Mouse (Mus musculus): ENCODE measurements around the gene March6.

March6 gene

DNA sequence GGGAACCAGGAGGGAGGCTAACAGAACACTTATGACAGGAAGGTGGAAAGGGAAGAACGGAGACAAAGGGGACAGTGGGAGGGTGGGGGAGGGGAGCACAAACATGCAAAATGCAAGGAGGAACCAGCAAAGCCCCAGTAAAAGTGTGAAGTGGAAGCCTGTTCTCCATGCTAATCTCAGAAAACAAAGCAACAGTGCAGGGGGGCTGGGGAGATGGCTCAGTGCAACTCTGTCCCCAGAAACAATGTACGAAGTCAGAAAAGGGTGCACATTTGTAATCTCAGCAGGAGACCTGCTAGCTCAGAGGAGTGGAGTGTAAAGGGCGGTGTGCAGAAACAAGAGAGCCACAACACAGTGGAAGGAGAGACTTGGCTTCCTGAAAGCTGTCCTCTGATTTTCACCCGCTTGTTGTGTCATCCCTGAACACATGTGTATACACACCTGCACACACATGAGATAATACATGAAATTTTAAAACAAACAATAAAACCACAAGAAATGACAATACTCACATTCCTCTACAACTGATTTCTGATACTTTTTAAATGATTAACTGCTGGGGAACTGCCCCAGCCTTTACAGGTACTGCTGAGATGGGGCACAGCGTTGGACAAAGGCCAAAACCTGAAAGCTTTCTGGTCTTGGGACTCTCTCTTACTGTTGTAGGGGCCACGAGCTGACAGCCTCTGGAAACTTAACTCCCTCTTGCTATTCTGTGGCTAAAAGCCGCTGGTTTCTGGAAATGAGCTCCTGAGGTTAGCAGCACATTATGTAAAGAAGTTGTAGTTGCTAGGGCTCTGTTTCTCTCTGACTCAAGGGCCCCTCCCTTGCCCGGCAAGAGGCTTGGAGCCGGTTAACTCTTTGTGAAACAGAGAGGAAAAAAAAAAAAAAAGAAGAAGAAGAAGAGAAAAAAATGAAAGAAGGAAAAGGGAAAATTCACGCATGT is 11.4 kb upstream of the March6 start:
- no peak for DNase-seq (ENCODE audit: low read depth, low spot score)

DNA sequence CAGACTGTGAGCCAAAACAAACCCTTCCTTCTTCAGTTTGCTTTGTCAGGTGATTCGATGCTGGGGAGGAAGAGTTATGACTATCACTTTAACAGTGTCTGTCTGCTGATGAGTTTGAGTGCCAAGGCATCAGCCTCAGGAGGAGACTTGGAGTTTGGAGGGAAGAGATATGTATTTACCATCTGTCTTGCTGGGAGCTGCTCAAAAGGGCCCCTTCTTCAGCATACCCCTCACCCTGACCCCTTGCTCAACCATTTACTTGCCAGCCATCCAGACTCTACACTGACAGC is 9.6 kb upstream of the March6 start:
- no peak for DNase-seq (ENCODE audit: low read depth, low spot score)

DNA sequence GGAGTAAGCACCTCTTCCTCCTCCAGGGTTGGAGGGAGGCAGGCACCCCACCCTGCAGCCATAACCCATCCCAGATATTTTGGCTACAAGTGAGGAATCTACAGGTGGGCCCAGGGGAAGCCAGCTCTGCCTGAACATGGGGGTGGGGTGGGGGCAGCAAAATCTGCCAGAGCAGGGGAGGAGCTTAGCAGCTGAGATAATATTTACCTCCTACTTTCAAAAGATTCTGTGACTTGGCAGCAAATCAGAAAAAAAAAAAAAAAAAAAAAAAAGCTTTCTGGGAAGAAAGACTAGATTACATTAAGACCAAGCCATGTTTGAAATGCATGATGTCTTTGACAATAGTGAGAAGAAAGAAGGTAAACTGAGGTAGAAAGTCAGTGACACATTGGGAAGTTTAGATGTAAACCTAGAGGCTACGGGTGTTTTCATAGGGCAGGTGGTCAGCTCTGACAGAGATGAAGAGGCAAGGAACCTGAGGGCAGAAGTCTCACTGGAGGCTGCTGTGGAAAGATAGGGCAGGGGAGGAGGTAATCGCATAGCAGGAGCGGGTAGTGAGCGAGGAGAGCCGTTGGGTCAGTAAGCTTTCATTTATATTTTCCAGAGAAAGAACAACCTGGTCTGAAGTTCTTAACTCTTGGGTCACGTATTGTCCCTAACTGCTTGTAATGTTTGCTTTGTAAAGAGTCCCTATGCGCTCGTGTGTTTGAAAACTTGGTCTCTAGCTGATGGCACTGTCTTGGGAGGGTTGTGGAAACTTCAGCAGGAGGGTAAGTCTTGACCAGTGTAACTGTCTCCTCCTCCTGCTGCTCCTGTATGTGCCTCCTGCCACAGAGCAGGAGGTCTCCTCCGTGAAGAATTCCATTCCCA is 9.0 kb upstream of the March6 start:
- no peak for DNase-seq (ENCODE audit: low read depth, low spot score)

DNA sequence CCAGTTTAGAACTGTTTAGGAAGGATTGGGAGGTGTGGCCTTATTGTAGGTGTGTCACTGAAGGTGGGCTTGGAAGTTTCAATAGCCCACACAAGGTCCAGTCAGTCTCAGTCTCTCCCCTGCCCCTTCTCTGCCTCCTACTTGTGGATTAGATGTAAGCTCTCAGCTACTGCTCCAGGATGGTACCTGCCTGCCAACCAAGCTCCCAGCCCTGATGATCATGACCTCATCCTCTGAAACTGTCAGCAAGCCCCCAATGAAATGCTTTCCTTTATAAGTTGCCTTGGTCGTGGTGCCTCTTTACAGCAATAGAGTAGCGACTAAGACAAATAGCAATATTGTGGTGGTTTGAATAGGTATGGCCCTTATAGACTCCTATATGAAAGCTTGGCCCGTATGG is 7.5 kb upstream of the March6 start:
- no peak for DNase-seq (ENCODE audit: low read depth, low spot score)

DNA sequence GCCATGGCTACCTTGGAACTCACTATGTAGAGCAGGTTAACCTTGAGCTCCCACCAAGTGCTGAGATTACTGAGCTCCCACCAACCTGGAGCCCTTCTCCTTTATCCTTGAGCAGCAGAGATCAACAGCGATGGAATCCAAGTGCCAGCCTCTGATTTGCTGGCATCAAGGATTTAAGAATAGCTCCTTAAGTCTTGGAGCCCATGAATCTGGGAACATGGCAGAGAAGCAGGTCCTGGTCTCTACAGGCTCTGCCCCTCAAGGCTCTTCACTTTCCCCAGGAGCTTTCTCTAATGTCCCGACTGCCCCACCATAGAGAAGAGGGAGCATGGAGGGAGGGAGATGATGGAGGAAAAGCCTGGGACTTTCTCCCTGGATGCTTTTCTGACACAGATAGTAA is 6.9 kb upstream of the March6 start:
- DNase-seq (ENCODE audit: low read depth, low spot score) = no peak

DNA sequence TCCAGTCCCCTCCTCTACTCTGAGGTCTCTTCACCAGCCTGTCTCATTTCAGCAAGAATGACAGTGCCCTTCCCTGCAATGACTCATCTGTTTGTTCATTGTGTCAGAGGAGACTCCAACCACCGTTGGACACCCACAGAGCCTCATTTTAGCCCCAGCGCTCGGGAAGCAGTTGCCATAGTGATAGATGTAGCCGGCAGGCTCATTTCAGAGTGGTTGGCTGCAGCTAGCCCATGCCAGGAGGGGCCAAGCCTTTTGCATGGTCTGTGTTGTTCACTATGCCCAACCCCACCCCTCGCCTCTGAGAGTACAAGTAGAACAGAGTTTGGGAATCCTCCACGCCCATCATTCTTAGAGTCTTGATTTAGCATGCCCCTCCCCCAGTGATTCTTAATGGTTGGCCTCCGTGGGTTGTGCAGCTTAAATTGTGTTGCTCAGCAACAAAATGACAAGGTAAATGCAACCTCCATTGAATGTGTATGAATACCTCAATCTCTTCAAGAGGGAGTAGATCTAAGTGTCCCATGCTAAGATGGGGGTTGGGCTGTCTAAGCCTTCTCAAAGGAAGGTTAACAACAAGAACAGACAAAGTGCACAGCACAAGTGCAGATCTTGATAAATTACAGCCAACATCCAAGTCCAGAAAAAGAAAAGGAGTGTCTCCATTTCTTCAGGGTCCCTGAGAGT is 5.3 kb upstream of the March6 start:
- DNase-seq (ENCODE audit: low read depth, low spot score) = peak; percentile 77

DNA sequence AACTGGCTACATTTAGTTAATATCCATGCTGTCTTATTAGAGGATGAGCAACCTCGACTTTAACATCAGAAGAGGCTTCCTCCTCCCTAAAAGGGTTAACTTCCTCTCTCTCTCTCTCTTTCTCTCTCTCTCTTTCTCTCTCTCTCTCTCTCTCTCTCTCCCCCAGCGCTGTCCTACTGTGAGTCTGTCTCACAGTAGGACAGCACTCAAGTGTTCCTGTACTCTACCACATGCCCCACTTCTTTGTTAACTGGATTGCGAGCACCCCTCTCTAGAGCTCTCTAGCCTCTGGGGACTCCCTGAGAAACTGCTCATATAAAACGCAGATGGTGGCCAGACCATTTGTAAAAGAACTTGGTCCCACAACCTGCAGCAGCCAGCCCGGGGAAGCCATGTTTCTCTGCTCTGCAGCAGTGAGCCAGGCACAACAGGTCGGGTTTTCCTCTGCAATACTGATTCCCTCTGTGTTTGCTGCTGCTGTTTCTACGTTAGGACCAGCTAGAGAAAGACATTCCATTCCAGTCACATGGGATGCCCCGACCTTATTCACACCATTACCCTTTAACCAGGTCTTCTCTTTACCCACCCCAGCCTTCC is 4.5 kb upstream of the March6 start:
- DNase-seq (ENCODE audit: low read depth, low spot score) = no peak

DNA sequence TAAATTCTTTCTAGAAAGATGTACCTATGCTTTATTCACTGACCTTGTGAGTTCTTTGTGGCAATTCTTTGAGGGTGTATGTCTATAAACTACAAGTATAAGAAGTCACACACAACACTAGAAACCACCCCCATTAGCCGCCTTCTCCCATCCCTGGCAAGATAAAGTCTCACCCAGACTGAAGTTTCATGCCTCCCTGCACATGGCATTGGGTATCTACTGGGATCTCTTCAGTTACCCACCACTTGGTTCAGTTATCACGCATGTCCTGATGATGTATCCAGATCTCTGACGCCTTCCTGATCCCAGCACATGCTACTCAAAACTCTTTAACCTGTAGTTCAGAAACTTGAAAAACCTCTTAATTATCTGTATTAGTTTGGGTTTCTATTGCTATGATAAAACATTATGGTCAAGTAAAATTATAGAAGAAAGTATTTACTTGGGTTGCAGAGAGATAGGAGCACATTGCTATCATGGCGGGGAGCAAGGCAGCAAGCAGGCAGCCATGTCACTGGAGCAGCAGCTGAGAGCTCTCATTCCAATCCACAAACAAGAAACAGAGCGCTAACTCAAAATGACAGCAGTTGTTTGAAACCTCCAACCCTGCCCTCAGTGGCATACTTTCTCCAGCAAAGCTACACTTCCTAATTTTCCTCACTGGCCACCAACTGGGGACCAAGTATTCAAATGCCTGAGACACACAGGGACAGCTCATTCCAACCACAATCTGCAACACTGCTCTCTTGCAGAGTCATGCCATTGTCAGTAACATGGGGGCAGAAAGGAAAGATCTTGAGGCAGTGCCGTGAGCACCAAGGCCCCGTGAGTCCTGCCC is 3.8 kb upstream of the March6 start:
- no peak for DNase-seq (ENCODE audit: low read depth, low spot score)

DNA sequence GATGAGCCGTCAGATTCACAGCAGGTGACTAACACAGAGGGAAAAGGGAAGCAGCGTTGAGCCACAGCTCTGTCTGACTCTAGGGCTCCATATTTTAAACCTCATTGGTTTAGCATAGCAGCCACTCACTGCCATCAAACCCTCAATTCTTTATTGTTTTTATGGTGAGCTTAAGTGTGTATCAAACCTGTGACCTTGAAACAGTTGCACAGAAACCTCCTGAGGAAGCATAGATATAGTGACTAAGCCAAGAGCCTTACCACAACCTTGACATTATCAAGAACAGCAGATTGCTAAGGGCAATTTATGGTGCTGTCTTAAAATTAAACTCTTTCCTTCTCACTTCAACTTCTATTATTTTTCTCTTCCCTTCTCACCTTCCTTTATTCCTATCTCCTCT is 2.7 kb upstream of the March6 start:
- DNase-seq (ENCODE audit: low read depth, low spot score) = no peak

DNA sequence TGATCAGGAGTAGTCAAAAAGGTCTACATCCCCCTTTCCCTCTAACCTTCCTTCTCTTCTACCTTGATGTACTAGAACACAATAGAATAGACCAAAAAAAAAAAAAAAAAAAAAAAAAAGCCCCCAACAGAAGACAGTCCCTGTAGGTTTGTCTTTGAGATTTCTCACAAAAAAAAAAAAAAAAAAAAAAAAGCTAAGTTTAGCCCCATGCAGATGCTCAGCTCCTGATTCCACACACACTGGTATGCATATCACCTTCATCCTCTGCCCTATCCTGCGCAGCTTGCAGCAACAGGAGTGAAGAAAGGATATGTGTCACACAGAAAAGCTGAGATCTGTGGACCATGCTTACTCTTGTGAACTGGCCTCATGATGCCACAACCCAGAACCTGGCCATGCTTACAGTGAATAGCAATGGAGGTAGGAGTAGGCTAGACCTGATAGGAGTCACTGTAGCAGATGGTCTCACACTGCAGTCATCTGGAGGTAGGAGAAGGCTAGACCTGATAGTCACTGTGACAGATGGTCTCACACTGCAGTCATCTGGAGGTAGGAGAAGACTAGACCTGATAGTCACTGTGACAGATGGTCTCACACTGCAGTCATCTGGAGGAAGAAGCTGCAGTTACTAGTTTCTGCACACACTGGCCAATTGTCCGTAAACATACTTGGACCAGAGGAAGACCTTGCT is 1.6 kb upstream of the March6 start:
- DNase-seq (ENCODE audit: low read depth, low spot score) = no peak

DNA sequence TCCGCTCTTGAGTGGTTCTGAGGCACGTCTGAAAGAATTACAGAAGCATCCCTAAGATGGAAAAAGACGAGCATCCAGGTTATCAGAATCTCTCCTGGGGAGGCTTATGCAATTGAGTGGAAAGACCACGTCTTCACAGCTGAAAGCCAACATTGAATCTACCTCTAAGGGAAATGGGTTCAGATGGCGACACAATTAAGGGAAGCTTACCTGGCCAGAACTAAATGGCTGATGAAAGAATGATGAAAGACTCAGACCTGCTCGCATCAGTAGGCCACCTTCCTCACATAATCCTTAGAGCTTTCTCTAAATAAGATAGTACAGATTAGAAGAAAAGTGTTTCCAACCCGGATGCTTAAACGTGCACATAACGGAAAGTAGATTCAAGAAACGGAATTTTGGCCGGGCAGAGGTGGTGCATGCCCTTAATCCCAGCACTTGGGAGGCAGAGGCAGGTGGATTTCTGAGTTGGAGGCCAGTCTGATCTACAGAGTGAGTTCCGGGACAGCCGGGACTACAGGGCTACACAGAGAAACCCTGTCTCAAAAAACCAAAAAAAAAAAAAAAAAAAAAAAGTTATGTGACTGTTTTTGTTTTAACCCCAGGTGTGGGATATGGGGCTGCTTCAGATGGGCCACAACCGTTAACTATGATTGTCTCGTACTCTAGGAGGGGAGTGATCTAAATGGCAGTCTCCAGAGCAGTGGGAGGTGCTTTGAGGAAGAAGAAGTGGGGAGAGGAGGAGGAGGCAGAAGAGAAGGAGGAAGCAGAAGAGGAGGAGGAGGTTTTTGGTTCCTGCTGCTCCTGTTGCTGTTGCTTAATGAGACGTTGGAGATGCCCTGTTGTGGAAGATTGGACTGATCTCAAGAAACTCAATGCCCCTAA is 835 bp upstream of the March6 start:
- no peak for DNase-seq (ENCODE audit: low read depth, low spot score)

DNA sequence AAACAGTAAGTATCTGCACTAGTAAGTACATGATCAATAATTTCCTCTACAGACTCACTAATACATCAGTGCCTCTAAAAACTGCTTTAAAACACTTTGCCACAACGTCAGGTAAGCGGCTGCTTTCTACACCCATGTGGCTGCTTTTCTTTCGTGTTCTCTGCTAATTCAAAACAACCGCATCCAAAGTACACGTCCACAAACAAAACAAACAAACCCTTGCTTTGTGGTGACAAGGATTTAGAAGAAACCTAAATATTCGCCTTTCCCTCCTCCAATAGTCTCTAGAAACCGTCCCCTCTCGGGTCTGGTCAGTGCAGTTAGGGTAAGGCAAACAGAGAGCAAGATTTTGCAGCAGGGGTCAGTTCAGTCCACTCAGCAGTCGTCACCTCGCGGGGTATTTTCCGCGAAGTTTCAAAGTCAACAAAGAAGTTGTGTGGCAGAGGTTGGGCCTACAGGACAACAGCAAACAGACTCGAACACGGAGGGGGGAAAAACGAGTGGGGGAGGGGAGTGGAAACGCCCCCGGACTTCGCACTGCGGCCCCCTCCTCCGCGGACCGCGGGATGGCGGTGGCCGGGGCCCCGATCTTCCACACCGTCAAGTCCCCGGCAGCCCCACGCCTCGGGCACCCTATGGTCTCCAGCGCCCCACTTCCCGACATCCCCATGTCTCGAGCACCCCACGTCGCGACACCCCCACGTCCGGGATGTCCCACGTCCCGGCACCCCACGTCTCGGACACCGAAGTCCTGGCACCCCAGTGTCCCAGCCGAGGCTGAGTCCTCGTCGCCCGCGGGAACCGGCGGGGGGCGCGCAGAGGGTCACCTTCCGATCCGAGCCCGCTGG is 818 bp downstream of the March6 start:
- DNase-seq (ENCODE audit: low read depth, low spot score) = no peak

DNA sequence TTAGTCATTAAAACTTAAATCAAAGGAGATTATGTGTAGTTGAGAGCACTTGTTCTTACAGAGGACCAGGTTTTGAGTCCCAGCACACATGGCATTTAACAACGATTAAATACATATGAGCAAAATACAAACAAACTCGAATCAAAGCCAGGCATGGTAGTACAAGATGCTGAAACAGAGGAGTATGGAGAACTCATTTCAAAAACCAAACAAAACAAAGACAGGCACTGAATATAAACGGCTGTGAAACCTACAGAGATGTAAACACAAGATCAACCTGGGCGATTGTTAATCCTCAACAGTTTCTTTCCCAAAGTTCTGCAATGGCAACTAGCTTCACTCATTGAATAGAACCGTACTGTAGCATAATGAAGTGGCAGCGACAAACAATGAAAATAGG is 1.8 kb downstream of the March6 start:
- no peak for DNase-seq (ENCODE audit: low read depth, low spot score)

DNA sequence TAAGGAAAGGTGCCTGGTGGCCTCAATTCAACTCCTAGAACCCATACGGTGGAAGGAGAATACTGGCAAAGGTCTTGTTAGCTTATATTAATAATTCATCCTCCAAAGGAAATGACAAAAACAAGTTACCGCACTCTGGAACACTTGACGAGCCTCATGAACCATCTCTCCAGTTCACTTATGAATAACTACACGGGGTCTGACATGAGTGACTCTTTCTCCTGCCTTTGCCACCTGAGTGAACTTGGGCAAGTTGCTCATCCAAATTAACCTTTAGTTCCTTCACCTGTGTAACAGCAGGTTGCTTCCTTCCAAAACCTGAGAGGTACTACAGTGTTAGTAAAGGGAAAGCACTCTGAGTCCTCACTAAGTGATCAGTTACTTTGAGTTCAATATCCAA is 2.4 kb downstream of the March6 start:
- no peak for DNase-seq (ENCODE audit: low read depth, low spot score)

DNA sequence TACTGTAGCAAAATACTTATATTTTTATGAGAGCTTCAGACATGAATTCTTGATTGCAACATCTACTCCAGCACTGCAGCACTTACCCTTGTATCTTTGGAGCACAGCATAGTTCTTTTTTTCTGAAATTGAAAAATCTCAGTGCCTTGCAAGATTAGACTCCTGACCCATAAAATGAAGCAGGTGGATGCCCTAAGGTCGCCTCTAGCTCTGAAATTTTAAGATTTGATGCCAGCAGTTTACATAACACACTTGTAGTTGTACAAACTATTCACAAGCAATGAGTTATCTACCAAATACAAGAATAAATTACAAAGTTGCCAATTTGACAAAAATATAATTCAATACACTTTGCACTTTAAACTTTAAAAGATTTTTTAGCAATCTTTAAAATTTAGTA is 4.4 kb downstream of the March6 start:
- no peak for DNase-seq (ENCODE audit: low read depth, low spot score)

DNA sequence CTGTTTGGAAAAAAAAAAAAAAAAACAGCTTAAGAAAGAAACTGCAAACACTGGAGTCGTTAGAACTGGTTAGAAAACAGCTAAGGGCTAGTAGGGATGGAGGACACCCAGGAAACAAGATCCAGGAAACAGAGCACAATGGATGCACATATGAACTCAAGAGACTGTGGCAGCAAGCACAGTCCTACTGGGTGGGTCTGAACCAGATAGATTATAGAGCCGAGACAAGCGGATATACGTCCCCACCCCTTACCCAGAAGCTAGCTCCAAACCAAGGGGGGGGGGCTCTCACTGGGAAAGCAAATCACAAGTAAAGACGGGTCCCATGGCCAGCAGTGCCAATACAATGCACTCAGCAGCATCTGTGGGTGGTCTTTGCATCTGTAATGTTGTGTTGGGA is 11.9 kb downstream of the March6 start:
- DNase-seq (ENCODE audit: low read depth, low spot score) = no peak

DNA sequence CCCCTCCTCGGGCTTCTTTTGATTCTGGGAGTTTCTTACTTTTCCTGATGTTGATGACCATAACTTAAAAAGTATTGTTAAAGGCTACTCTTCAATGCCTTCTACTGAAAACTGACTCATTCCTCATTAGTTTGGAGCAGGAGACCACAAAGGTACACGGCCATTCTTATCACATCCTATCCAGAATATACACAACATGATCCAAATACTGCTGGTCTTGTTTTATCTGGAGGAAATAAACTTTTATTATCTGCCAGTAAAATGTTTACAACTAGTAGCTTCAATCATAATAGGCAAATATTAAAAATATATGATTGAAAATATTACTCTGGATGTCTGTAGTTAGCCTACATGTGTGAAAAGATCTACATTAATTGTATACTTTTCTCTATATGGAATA is 12.5 kb downstream of the March6 start:
- no peak for DNase-seq (ENCODE audit: low read depth, low spot score)

DNA sequence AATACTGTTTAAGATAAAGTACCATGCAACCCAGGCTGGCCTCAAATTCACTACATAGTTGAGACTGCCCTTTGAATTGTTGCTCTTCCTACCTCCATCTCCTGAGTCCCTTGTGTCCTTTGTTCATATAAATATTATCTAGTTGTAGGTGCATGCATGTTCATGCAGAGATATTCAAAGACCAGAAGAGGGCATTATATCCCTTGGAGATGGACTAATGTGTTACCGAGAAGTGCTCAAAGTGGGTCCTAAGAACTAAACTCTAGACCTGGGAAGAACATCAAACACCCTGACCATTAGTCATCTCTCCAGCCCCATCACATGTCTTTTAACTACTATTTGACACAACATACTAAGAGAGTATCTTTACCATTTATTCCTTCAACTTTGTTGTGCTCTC is 13.7 kb downstream of the March6 start:
- DNase-seq (ENCODE audit: low read depth, low spot score) = no peak

DNA sequence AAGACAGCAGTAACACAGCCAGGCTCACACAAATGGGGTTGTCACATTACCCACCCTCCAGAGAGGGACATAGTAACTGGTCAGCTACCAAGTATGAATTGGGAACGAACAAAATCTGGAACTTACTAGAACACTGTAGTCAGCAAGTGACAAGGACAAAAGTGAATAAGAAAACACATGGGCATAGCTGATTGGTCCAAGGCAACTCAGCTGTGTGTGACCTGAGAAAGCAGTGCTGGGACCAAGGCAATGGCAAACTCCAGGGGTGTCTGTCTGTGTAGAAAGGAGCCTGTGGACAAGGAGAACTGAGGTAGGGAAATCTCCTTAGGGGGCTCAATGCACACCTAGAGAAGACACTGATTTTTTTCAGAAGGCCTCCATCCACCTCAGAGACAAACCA is 19.1 kb downstream of the March6 start:
- no peak for DNase-seq (ENCODE audit: low read depth, low spot score)
